Mouse (Mus musculus) heart, postnatal 0 days (tissue): Measurements from ENCODE around the gene Dusp12.

ENCODE experiments used
- CTCF ChIP-seq: IDR thresholded peaks from 2 replicates; pipeline ENCODE4 v1.5.1; 2016; ENCODE audit warnings: antibody characterized with exemption, control low read depth, low read depth
- EP300 ChIP-seq: IDR thresholded peaks from 2 replicates; pipeline ENCODE4 v1.6.1; 2016; ENCODE audit warnings: antibody characterized with exemption, low read depth

- TF ChIP-seq CTCF, result no peak
- TF ChIP-seq EP300, result no peak
These were observed 6.3 kb upstream of the Dusp12 start for GRCm38 (mm10) chr1:170891646-170892045.
